Mouse (Mus musculus) gastrocnemius, postnatal 14 days (tissue): ENCODE measurements at regions not wholly inside any gene's neighbourhood (a gene's known extent, or its start where the extent isn't known, plus 50 kb on each side); places are given as distances from the start of the nearest gene placed in this dataset.

Experiments used
- DNase-seq: peaks from one replicate; pipeline ENCODE4 v3.0.0; 2021; ENCODE audit warnings: mixed read lengths
- intact Hi-C: fragments of 180-260 bp; cut with DNase I; formaldehyde crosslinking; loops from one replicate; pipeline ENCODE4 v1.15.1; 2025; ENCODE audit warnings: low total_unique reads

- intact Hi-C loops: no loop called here
- no peak for DNase-seq
These were observed 503.0 kb upstream of the Slit2 start for GRCm38 (mm10) chr5:47479908-47480307.

DNA sequence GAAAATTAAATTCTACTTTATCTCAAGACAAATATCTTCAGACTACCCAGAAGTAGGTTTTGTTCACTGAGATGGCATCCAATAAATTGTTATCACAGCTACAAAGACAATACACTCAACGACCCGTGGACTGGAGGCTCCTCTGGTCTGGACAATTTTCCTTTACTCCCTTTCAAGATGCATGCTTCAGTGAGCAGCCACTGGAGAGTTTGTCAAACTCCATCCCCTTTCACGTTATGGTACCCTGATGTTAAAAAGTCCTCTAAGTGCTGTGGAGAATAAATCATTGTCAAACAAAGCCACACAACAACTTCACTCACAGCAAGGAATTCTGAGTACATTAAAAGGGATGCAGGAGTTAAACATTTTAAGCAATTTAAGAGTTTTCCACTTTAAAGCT is 486.7 kb upstream of the Slit2 start:
- intact Hi-C loops: no loop called here
- no peak for DNase-seq

DNA sequence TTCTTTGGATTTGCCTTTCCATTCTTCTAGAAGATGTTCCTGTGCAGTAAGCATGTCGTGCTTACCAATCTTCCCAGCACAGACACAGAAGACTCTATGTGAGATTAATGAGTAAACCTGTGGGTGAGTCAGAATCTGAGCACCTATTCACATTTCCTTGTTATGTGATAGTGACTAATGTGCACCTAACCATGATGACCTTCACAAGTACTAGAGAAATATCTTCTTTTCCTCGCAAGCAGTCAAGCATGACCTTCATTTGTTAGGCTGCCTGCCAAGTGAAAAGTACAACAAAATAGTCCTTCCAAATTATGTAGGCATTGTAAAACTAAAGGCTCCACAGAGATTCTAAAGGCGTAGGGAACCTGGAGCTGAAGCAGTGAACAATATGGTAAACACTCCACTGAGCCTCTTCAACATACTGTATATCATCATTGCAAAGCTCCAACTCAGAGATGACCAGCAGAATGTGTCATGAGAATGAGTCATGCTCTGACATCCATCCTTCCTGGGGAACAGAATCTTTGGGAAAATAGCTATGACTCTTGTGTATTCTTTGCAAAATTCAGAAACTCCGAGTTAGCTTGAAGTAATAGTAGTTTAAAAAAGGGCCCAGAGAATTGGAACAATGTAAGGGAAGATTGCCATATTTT is 480.0 kb upstream of the Slit2 start:
- intact Hi-C loops: no loop called here
- DNase-seq: no peak

DNA sequence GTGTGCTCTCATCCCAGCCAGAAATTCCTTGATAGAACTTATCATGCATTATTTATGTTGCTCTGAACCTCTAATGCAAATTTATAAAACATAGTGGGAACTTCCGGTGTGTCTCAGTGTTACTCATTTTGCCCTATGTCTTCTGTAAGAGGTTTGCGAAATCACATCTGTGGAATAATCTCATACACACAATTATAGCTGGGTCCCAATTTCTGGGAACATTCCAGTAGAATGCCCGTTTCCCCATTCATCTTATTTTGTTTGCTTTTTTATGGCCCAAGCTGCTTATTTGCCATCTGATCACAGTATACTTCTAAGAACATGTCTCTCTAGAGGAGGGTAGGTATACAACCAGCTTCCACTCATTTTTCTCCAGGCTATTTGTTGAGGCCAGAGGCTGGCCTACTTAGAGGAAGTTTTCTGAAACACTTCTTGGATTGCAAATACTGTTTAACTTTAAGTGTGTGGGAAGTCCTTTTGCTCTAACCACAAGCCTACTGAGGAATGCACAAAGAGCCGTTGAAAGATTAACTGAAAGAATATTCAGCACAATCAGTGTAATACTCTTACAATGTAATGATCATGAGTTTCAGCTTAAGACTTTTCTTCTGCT is 474.1 kb upstream of the Slit2 start:
- DNase-seq: no peak
- intact Hi-C loops: no loop called here

DNA sequence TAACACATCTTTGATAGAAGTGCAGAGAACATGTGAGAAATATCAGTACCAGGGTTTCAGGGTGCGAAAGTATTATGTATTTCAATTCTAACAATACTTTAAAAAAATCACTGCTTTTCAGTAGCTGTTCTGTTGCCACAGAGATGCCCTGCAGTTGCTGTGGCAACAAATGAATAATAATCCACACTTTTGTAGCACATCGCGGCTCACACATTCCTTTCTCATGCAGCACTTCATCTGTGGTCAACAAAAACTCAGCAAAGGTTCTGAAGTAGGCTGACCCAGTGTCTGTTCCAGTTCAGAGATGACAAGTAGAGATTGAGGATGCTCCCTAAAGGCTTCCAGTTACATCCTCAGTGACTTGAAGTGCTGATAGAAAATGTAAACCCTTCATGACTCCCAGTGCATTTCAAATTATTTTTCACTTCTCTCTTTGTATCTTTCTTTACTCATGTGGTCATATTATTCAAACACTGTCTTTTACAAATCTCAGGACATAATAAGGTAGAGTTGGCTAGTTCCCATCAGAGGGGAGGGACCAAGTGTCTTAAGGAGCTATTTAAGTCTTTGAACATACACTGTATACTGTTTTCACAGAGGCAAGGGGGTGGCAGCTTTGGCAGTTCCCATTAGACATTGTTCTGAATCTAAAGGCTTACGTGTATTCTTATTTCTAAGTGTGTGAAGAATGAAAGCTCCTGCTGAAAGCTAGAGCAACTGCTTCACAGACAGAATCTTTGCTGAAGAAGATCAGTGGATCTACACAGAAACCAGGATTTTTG is 460.6 kb upstream of the Slit2 start:
- intact Hi-C loops: no loop called here
- no peak for DNase-seq

DNA sequence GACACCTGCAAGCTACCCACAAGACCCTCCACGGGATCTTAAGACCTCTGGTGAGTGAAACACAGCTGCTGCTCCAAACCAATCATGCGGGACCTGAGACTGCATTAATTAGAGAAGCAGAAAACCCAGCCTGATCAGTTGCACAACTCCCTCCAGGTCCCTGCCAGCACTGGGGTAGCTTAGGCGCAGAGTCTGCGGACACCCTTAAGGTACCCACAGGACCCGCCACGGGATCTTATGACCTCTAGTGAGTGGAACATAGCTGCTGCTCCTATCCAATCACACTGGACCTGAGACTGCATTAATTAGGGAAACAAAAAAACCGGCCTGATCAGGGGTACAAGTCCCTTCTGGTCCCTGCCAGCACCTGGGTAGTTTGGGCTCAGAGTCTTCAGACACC is 454.3 kb upstream of the Slit2 start:
- no peak for DNase-seq
- intact Hi-C loops: no loop called here

GRCm38 (mm10) chr5:47537532-47537931 is 445.4 kb upstream of the Slit2 start:
- intact Hi-C loops: no loop called here
- DNase-seq: no peak

- DNase-seq: no peak
These were observed 440.7 kb upstream of the Slit2 start for GRCm38 (mm10) chr5:47542248-47542647.

DNA sequence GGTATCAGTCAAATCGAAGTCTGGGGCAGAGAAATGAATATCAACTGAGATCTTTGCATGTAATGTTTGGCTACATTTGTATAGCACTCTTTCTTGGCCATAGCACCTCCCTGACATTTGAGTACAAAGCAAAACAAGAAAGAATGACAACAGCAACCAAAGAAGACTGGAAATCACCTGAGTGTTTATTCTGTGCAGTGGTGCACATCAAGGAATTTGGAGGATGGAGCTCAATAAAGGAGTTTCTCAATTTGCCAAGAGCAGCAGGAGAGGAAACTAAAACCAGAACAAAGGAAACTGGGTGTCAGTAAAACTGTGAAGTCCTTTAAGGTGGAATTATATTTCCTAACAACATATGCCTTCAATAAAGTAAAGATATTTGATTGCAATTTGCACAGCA is 426.2 kb upstream of the Slit2 start:
- DNase-seq: no peak
- intact Hi-C loops: no loop called here

More at GRCm38 (mm10) chr5:47542248-47542647, 440.7 kb upstream of the Slit2 start:
- intact Hi-C loops: no loop called here

GRCm38 (mm10) chr5:47557152-47557800 is 425.7 kb upstream of the Slit2 start:
- no peak for DNase-seq
- intact Hi-C loops: no loop called here
